Mouse (Mus musculus) intestine, embryonic 16.5 days (tissue): ENCODE data around the gene Vstm2l. TPM values are rescaled to one million over a fixed set of nuclear protein-coding genes. Genes with fewer than 3 reads are reported as not detected.

Experiments
- polyA plus RNA-seq: library from polyadenylated mRNA; unstranded; fragments of >200 nt; fragmentation: Nextera tagmentation; extraction: Ambion mirVana; gene quantifications from 2 replicates; pipeline ENCODE4 v1.2.1, GENCODE M21; 2015

Vstm2l gene
- polyA plus RNA-seq, 1 experiment from 2014 or later, result 0.10 TPM

Other genes starting within 250 kb of the Vstm2l start
- gene Ctnnbl1, start 177.3 kb upstream of the Vstm2l start, polyA plus RNA-seq, result 40.3 and 48.2 TPM in 2 replicates
- 18.4 and 20.2 TPM in 2 replicates for gene Tti1, start 113.8 kb downstream of the Vstm2l start, polyA plus RNA-seq
- gene Rprd1b, start 113.8 kb downstream of the Vstm2l start, polyA plus RNA-seq, result 33.0 and 34.2 TPM in 2 replicates
- gene Tgm2, start 231.8 kb downstream of the Vstm2l start, polyA plus RNA-seq, result 94.9 and 96.5 TPM in 2 replicates